Mouse (Mus musculus): ENCODE results near the gene Arhgap28. TPM values are rescaled to one million over a fixed set of nuclear protein-coding genes. Genes with fewer than 3 reads are reported as not detected.

Gene Arhgap28
- 5.5 and 6.6 TPM in 2 replicates for total RNA-seq (2017)

DNA sequence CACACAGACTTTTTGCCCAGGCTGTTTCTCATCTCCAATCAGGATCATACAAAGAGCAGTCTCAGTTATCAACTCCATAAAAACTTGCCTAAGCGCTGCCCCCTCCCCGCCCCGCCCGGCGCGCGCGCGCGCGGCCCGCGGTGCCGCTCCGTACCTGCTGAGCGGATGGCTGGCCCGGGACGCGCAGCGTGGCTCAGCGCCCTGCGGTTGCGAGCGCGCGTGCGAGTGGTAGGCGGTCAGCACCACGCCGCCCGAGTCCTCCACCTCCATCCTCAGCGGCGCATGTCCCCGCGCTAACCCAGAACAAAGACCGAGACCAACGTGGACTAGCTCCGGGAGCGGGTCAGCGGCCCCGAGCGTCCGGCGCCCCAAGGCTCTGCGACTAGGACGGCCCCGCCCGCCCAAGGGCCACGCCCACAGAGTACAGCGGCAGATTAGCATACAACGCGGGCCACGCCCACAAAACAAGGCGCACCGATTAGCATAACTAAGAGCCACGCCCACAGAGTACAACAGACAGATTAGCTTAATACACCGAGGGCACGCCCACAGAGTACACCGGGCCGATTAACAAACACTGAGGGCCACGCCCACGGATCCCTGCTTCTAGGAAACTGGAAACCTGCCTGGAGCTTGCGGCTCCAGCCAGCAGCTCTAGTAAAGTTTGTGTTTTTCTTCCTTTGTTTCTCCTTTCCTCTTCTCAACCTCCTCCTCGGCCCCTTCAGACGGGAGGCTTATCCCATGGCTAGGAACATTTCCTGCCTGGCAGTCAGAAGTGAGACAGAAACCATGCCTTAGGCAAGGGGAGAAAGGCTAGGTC is at the start of gene Arhgap28:
TSS of gene Arhgap28 (minus strand) at position 380 of the 820 bp plus-strand sequence.
- ATAC-seq (replicated peaks in 1 of 2; ENCODE audit: insufficient read depth in 1 of 2, low FRiP score in 2 of 2, low TSS enrichment in 1 of 2, low read depth in 1 of 2, poor library complexity in 2 of 2, severe bottlenecking in 2 of 2), result peak; percentile 91 to 97

DNA sequence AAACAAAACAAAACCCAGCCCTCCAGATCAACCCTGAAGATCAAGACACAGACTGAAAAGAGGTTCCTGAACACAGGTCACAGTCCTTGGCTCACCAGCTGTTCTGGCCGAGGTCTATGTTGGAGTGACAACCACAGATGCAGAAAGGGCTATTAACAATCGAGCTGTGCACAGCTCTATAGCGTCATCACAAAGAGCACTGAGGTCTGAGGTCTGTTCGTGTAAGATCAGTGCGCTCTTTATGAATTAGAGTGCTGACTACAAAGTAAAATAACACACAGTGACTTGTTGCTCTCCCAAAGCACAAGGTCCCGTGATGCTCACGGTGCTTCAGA is 42.4 kb upstream of the Arhgap28 start:
- no peak for ATAC-seq (replicated peaks in 1 of 2; ENCODE audit: insufficient read depth in 1 of 2, low FRiP score in 2 of 2, low TSS enrichment in 1 of 2, low read depth in 1 of 2, poor library complexity in 2 of 2, severe bottlenecking in 2 of 2)

DNA sequence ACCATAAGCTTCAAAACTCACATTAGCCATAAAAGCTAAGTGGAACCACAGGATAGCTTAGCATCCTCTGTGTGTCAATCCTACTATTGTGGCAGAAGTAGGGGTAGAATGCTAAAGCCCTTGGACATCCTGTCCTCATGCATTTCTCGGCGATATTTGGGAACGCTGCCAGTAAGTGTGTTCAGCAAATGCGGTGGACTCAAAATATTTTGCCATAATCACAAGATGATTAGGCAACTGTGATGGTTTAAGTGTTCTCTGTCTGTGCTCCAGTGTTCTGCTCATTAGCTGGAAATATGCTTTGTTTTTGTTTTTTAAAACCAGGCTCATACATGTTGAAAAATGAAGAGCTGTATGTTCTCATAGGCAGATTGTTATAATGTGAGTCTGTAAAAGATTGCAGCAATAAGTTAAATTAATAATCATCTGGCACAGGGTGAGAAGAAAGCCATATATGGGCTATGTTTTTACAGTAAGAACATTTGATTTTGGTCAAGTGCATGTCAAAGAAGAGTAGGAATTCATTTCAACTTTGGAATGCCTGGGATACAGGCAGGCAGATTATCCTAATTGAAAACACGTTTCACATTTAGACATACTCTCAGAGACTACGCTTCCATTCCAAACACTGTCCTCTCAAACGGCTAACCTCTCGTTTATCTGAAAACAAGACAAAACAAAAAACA is 41.9 kb upstream of the Arhgap28 start:
- ATAC-seq (replicated peaks in 1 of 2; ENCODE audit: insufficient read depth in 1 of 2, low FRiP score in 2 of 2, low TSS enrichment in 1 of 2, low read depth in 1 of 2, poor library complexity in 2 of 2, severe bottlenecking in 2 of 2), result no peak

DNA sequence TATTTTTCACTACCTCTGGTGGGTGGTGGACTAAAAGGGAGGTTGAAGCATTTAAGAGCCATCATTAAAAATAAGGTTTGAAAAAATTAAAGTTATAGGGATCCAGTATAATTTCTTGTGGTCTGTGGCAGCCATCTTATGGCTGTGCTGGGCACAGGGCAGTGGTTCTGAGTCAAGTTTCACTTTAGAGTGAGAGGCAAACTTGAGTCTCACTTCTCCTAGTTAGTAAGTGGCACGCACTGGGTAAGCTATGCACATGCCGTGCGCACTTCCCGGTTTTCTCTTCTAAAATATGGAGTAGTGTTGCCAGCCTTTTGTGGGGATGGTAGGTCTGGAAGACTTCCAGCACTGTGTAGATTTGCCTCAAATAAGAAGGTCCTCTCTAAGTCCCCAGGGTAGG is 38.5 kb upstream of the Arhgap28 start:
- ATAC-seq (replicated peaks in 1 of 2; ENCODE audit: insufficient read depth in 1 of 2, low FRiP score in 2 of 2, low TSS enrichment in 1 of 2, low read depth in 1 of 2, poor library complexity in 2 of 2, severe bottlenecking in 2 of 2), result no peak

DNA sequence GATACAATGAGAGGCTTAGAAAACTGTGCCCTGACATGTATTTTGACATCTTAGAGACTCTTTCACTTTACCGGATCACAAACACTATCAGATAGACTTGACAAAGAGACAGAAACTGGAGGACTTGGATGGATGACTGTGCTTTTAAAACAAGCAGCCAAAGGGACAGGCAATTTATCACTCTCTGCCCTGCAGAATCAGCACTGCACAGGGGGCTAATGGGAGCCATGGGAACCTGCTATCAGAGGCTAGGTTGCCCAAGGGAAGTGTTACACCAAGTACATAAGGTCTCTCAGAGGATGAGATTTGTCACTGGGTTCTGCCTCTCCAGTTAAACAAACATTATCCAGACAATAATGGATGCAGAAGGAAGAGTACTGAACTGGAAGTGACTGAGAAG is 33.1 kb upstream of the Arhgap28 start:
- ATAC-seq (replicated peaks in 1 of 2; ENCODE audit: insufficient read depth in 1 of 2, low FRiP score in 2 of 2, low TSS enrichment in 1 of 2, low read depth in 1 of 2, poor library complexity in 2 of 2, severe bottlenecking in 2 of 2), result no peak

DNA sequence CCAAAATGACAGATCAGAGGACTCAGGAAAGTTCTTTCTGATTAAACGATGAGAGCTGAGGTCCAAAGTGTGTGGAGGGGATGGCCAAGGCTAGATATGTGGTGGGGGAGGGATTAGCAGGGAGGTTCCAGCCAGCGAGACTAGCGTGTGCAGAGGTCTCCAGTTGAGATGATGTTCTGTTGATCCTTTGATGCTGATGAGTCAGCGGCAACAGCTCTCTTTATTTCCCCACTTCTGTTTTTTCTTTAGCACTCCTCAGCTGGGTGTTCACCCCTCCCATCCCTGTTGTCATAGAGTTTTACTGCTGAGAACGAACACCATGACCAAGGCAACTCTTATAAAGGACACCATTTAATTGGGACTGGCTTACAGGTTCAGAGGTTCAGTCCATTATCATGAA is 25.6 kb upstream of the Arhgap28 start:
- ATAC-seq (replicated peaks in 1 of 2; ENCODE audit: insufficient read depth in 1 of 2, low FRiP score in 2 of 2, low TSS enrichment in 1 of 2, low read depth in 1 of 2, poor library complexity in 2 of 2, severe bottlenecking in 2 of 2), result 0 out of 4 replicates have a peak, but pooled peaks of 1 of the 2 experiments have one; percentile 42

DNA sequence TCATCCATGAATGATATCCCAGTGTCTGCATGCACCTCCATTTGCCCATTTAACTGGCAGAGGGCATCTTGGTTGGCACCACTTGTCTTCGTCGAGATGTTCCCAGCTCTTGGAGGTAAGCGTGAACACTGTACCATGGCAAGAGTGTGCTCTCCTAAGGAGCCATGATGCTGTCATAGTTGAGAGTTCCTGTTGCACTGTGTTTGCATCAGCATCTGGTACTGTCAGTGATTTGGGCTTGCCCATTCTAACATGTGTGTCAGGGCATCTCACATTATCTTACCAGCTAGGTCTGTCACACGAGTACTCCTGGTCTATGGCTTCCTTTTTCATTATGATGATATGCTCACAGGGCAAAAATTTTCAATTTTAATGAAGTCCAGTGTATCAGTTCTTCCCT is 24.6 kb upstream of the Arhgap28 start:
- ATAC-seq (replicated peaks in 1 of 2; ENCODE audit: insufficient read depth in 1 of 2, low FRiP score in 2 of 2, low TSS enrichment in 1 of 2, low read depth in 1 of 2, poor library complexity in 2 of 2, severe bottlenecking in 2 of 2), result no peak

DNA sequence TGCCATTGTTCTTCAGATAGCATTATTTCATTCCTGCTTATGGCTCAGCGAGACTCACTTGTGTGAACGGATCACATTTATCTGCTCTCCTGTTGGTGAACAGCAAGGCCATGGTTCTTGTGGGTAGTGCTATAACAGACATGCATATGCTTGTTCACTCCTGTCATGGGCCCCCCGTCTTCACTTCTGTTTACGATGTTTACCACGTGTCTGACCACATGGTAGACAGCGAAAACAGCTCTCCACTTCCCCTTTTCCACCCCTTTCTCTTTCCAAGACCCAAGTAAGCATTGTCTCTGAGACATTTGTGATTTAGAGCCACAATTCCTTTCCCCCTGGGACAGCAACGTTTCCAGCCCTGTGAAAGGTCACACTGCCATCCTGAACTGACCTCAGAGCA is 20.4 kb upstream of the Arhgap28 start:
- peak; percentile 53 to 68; a peak in 2 of 4 replicates for ATAC-seq (replicated peaks in 1 of 2; ENCODE audit: insufficient read depth in 1 of 2, low FRiP score in 2 of 2, low TSS enrichment in 1 of 2, low read depth in 1 of 2, poor library complexity in 2 of 2, severe bottlenecking in 2 of 2)

DNA sequence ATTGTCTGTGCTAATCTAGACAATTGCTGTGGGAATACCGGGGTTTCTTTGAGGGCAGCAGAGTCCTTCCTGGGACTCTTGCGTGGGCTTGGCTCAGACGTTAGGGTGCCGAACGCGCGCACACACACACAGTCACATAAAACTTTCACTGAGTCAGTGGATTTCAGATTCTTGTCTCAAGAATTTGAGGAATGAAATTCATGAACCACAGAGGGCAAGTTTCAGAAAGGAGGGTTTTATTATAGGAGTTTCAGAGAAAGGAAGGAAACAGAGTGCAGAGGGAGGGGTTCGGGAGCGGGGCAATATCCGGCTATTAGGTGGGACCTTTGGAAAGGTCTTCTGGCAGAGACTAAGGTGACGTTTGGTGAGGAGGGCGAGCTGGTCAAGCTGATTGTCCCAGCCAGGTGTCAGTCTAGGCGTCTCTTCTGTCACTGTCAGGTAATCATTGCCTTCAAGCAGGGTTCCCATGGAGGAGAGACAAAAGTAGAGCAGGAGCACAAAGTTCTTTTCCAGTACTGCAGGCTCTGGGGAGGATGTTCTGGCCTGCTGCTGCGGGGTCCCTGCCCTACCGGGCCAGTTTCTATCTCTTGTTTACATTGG is 15.6 kb upstream of the Arhgap28 start:
- no peak; a peak in 1 of 4 replicates for ATAC-seq (replicated peaks in 1 of 2; ENCODE audit: insufficient read depth in 1 of 2, low FRiP score in 2 of 2, low TSS enrichment in 1 of 2, low read depth in 1 of 2, poor library complexity in 2 of 2, severe bottlenecking in 2 of 2)

DNA sequence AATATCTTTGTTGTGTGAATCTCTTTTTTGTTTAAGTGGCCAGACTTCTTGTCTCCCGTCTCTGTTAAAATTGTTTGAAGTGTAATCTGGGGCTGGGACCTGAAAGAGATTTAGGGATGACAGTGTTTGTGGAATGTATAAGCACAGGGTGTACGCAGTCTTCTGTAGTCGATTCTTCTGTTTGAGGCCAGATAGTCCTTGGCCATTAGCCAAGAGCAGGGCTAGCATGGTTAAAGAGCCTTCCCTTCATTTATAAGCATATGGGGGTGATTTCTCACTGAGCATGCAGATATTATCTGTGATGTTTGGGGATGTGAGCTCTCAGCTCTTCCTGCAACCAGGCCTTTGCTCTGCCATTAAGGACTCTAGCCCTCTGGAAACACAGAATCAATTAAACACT is 13.2 kb upstream of the Arhgap28 start:
- ATAC-seq (replicated peaks in 1 of 2; ENCODE audit: insufficient read depth in 1 of 2, low FRiP score in 2 of 2, low TSS enrichment in 1 of 2, low read depth in 1 of 2, poor library complexity in 2 of 2, severe bottlenecking in 2 of 2), result no peak

DNA sequence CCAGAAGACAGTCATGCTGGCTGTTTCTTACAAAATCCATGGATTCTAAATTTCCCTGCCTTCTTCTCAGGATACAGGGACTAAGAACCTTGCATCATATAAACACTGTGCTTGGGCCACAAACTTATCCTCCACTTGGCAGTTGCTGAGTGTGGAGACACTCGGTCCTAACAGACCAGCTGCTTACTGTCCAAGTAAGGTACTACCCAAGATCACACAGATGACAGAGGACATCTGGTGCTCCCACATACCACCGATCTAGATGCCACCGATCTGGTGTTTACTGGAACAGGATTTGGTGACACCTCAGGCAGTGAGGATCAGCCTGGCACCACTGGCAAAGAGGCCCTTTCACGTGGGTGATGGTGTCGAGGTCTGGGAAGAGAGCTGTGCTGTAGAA is 7.7 kb upstream of the Arhgap28 start:
- no peak for ATAC-seq (replicated peaks in 1 of 2; ENCODE audit: insufficient read depth in 1 of 2, low FRiP score in 2 of 2, low TSS enrichment in 1 of 2, low read depth in 1 of 2, poor library complexity in 2 of 2, severe bottlenecking in 2 of 2)

DNA sequence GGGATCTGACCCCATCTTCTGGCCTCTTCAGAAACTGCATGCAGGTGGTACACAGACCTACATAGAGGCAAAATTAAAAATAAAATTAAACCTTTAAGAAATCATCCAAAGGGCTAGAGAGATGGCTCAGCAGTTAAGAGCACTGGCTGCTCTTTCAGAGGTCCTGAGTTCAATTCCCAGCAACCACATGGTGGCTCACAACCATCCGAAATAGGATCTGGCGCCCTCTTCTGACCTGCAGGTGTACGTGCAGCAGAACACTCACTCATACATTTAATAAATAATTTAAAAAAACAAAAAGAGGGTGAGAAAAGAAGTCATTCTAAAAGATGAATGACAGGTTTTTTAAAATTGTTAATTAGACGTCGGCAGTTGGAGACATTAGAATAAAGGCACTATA is 6.1 kb upstream of the Arhgap28 start:
- ATAC-seq (replicated peaks in 1 of 2; ENCODE audit: insufficient read depth in 1 of 2, low FRiP score in 2 of 2, low TSS enrichment in 1 of 2, low read depth in 1 of 2, poor library complexity in 2 of 2, severe bottlenecking in 2 of 2), result no peak

DNA sequence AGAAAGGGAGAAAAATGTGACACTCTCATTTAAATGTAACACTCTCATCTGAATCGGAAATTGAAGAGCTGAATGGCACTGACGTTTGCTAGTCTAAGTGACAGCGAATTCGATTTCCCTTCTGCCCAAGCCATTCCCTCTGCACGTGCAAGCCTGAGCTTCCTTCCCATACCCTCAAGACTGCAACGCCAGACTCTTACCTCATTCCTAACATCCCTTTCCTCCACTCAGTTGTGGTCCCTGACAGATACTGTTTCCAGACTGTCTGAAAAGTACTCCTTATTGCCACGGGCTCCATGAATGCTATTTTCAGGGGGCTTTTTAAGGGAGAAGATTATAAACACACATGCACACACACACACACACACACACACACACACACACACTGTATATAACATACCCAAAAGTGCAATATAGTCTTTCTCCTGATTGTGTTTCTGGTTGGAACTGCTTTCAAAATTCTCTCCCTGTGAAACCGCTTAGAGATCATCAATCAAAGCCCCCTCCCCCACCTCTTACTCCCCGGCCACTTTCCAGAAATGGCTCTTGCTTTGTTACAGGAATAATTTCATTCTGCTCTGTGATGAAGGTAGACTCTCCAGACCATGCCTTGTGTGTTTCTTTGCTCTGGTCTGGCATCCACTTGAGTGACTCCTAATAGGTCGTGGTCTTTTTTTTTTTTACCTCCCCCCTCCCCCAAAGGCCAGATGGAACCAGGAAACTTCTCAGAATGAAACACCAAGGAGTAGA is 836 bp upstream of the Arhgap28 start:
- peak; percentile 6 to 9; a peak in 2 of 4 replicates for ATAC-seq (replicated peaks in 1 of 2; ENCODE audit: insufficient read depth in 1 of 2, low FRiP score in 2 of 2, low TSS enrichment in 1 of 2, low read depth in 1 of 2, poor library complexity in 2 of 2, severe bottlenecking in 2 of 2)

DNA sequence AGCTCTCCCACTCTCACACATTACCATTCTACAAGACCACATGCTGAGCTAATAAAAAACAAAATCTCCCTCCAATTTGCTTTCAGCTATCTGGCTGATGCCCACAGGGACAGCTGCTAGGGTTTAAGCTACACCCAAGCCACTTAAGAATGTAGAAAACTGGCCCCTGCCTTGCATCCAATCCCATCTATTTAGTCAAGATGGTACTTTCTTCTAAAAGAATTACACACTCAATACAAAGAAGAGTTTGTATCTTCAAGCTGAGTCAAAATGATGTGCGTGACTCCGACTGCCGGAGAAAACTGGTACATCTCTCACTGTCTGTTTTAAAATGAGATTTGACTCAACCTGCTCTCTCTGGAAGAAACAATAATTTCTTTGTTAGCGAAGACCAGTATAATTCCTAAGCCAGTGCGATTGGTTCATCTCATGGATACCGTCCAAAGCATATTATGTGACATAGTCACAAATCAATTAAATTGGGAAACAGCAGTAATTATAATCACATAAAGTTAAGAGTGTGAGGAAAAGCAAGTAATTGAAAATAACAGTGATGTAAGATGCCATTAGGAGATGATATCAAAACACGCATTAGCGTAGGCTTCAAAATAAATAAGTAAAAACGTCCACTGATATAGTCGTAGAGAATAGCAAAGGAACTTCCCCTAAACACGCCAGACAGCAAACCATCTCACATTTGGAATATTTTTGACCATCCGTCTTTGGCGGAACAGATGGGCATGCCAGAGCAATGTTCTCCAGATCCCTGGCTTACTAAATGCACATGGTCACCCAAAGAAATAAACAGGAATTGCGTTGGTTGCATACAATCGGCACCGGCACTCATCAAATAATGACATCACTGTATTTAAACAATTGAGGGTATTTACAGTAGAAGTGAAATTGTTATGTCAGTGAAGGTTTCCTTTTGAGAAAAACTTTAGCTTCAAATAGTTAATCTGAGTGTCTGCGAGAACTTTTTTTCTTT is 1.0 kb downstream of the Arhgap28 start:
- no peak for ATAC-seq (replicated peaks in 1 of 2; ENCODE audit: insufficient read depth in 1 of 2, low FRiP score in 2 of 2, low TSS enrichment in 1 of 2, low read depth in 1 of 2, poor library complexity in 2 of 2, severe bottlenecking in 2 of 2)

DNA sequence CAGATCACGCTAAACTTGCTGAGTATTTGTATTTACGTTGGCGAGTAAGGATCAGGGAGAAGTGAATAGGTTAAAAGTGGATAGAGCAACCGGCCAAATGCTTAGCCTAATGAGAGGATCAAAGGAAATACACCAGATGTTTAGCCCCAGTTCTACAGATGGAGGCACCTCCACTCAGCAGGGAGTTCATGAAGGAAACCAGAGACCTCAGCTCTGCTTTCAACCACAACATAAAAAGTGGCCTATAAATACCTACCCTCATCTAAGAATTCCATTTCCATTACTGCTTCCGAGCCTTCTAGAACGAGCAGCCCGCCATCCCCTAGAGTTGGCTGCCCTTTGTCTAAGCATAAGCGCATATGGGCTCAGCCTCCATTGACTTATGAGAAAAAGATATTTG is 4.1 kb downstream of the Arhgap28 start:
- no peak for ATAC-seq (replicated peaks in 1 of 2; ENCODE audit: insufficient read depth in 1 of 2, low FRiP score in 2 of 2, low TSS enrichment in 1 of 2, low read depth in 1 of 2, poor library complexity in 2 of 2, severe bottlenecking in 2 of 2)

DNA sequence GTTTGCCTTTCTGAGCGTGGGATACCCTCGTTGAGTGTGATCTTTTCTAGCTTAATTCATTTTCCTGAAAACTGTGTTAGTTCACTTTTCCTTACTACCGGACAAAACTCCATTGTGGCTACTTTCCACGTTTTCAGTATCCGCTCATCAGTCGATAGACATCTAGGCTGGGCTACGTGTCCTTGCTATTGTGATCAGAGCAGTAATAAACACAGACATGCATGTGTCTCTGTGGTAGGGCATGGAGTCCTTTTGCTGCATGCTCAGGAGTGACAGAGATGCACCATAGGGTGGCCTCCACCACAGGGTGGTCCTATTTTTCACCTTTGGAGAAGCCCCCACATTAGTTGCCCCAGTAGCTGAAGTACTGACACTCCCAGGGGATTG is 7.2 kb downstream of the Arhgap28 start:
- no peak for ATAC-seq (replicated peaks in 1 of 2; ENCODE audit: insufficient read depth in 1 of 2, low FRiP score in 2 of 2, low TSS enrichment in 1 of 2, low read depth in 1 of 2, poor library complexity in 2 of 2, severe bottlenecking in 2 of 2)

Data from hematopoietic stem cell, adult 5-6 weeks (primary cell).